Mouse (Mus musculus) limb, embryonic 12.5 days (tissue): ENCODE results near the gene Ccdc157. TPM values are rescaled to one million over a fixed set of nuclear protein-coding genes. Genes with fewer than 3 reads are reported as not detected.
"Not testable (repeated sequence)": the region's sequence is repeated elsewhere in the genome, so short reads cannot be mapped to it uniquely, and the experiment has no call there.

ENCODE experiments used
- ATAC-seq: fragments of 200-750 bp; cut with Nextera tagmentation; 2 replicates; pipeline ENCODE4 v1.8.0; 2017; ENCODE audit warnings: low read depth, moderate TSS enrichment; ENCODE audit not compliant: insufficient number of reproducible peaks, insufficient read depth, low FRiP score, low TSS enrichment
- H3K27ac ChIP-seq: fragments of 300-500 bp; sonication (generic); 2 replicates; pipeline ENCODE4 v1.5.1; 2016; ENCODE audit warnings: mild to moderate bottlenecking, moderate library complexity
- H3K27me3 ChIP-seq: fragments of 300-500 bp; sonication (generic); 2 replicates; pipeline ENCODE4 v1.6.1; 2016; ENCODE audit warnings: mild to moderate bottlenecking, moderate library complexity
- H3K36me3 ChIP-seq: fragments of 300-500 bp; sonication (generic); 2 replicates; pipeline ENCODE4 v1.6.1; 2016; ENCODE audit warnings: mild to moderate bottlenecking, moderate library complexity
- H3K4me1 ChIP-seq: fragments of 300-500 bp; sonication (generic); replicated peaks from 2 replicates; pipeline ENCODE4 v1.6.1; 2016
- H3K4me2 ChIP-seq: fragments of 300-500 bp; sonication (generic); 2 replicates; pipeline ENCODE4 v1.6.1; 2016; ENCODE audit warnings: mild to moderate bottlenecking, moderate library complexity
- H3K4me3 ChIP-seq: fragments of 300-500 bp; sonication (generic); replicated peaks from 2 replicates; pipeline ENCODE4 v1.5.1; 2016; ENCODE audit warnings: mild to moderate bottlenecking
- H3K9ac ChIP-seq: fragments of 300-500 bp; sonication (generic); replicated peaks from 2 replicates; pipeline ENCODE4 v1.6.1; 2016; ENCODE audit warnings: mild to moderate bottlenecking, moderate library complexity
- H3K9me3 ChIP-seq: fragments of 300-500 bp; sonication (generic); 2 replicates; pipeline ENCODE4 v1.6.1; 2016; ENCODE audit warnings: mild to moderate bottlenecking, moderate library complexity
- WGBS: fragments of 180-500 bp; shearing (Covaris S2); methylation state at CpG from one replicate; pipeline ENCODE4 v1.1.7; 2016; 5-methylcytosine and 5-hydroxymethylcytosine counted together
- polyA plus RNA-seq: library from polyadenylated mRNA; unstranded; fragments of >200 nt; fragmentation: Nextera tagmentation; extraction: Ambion mirVana; gene quantifications from 2 replicates; pipeline ENCODE4 v1.2.1, GENCODE M21; 2016

The Ccdc157 gene
- polyA plus RNA-seq, 1 experiment from 2014 or later: 9.4 TPM

DNA sequence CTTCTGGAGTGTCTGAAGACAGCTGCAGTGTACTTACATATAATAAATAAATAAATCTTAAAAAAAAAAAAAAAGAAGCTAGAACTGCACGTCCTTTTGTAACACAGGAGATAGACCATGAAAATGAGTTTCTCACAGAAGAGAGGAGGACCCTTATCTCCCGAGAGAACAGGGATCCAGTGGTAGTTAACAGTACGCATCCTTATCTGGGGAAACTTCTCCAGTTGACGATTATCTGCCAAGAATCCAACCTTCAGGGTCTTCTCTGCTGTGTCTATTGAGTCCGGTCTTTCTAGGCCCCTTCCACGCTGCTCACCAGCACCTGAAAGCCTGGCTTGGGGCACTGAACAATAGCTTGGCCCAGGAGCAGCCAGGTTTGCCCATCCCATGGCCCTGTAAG, 46.1 kb downstream of the Ccdc157 start:
- Histone ChIP-seq H3K9me3 (no peaks in the 10 kb centered on the region), H3K9ac (no peak overlapping the region)

DNA sequence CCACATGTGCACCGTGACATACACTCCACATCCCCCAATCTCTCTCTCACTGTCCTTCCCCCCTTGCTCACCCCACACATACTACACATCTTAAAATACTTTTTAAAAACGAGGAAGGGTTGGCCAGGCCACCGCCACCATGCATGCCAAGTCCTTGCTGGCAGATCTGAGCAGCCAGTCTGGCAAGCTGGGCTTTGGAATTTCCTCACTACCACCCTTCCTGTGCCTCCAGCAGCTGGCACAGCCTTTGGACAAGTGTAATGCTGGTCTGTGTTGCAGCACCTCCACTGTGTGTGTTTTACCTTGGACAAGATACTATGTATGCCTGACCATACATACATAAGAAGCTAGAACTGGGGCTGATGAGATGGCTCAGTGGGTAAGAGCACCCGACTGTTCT, 46.6 kb downstream of the Ccdc157 start:
- H3K36me3 ChIP-seq: peaks cover 21% of the 10 kb centered on the region; the same call in 1 of the 2 replicates
- no peak overlapping the region for H3K27ac ChIP-seq
- WGBS: 86% methylated on average over 4 of the region's 4 CpGs
- peaks cover 26% of the 10 kb centered on the region for H3K27me3 ChIP-seq
- H3K9ac ChIP-seq: no peak overlapping the region
- no peak for ATAC-seq
- H3K4me1 ChIP-seq: peaks cover 10% of the 10 kb centered on the region; the same call in 1 of the 2 replicates
- H3K4me3 ChIP-seq: no peak overlapping the region
- no peaks in the 10 kb centered on the region for H3K9me3 ChIP-seq
- H3K4me2 ChIP-seq: no peak overlapping the region

More for the DNA sequence above, 46.1 kb downstream of the Ccdc157 start:
- H3K27me3 ChIP-seq: peaks cover 30% of the 10 kb centered on the region
- H3K36me3 ChIP-seq: peaks cover 16% of the 10 kb centered on the region; the same call in 1 of the 2 replicates
- H3K4me1 ChIP-seq: peaks cover 10% of the 10 kb centered on the region; the same call in 1 of the 2 replicates
- 81% methylated on average over 6 of the region's 6 CpGs for WGBS
- no peak overlapping the region for H3K27ac ChIP-seq
- ATAC-seq: no peak
- H3K4me2 ChIP-seq: no peak overlapping the region
- no peak overlapping the region for H3K4me3 ChIP-seq

DNA sequence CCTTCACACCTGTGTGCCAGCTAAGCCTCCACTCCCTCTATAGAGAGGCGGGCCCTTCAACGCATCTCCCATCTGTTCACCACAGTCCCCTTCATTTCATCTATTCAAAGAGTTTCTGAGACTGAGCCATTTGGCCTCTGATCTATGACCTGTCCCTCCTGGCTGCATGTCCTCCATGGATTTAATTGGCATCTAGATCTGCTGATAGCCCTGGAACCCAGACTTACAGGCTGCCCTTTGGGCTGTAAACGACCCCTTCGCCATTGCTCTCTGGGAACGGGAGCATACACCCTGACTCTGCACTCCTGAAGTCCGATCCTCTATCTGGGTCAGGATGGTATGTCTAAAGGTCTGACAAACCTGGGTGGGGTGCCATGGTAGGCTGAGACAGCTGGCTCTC, 47.2 kb downstream of the Ccdc157 start:
- Histone ChIP-seq H3K4me2 (no peak overlapping the region), H3K9ac (no peak overlapping the region), H3K36me3 (peaks cover 23% of the 10 kb centered on the region; the same call in 1 of the 2 replicates), H3K9me3 (no peaks in the 10 kb centered on the region), H3K27me3 (peaks cover 19% of the 10 kb centered on the region), H3K27ac (no peak overlapping the region), H3K4me1 (peaks cover 7% of the 10 kb centered on the region; the same call in 1 of the 2 replicates), H3K4me3 (no peak overlapping the region)
- ATAC-seq: no peak
- 62% methylated on average over 6 of the region's 6 CpGs for WGBS

DNA sequence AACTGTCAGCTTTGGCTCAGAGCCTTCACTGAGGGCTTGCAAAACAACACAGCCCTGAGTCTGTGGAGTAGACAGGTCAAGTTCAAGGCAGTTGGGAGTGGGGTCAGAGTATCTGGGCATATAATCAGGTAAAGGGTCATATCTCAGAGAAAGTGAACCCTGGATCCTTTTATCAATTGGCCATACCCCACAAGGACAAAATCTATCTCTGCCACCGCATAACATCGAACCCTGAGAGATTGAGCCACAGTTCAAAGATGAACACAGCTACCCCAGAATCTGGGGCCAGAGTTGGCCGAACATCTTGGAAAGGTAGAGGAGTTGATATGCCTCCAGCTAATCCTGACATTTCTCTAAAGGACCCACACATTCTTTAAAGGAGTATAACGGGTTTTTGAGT, 48.1 kb downstream of the Ccdc157 start:
- ATAC-seq: no peak
- Histone ChIP-seq H3K9ac (no peak overlapping the region), H3K4me3 (no peak overlapping the region), H3K27me3 (peaks cover 11% of the 10 kb centered on the region), H3K4me1 (no peaks in the 10 kb centered on the region), H3K9me3 (no peaks in the 10 kb centered on the region), H3K4me2 (no peak overlapping the region), H3K27ac (no peak overlapping the region), H3K36me3 (peaks cover 23% of the 10 kb centered on the region; the same call in 1 of the 2 replicates)
- WGBS: 90% methylated on average over 4 of the region's 4 CpGs

DNA sequence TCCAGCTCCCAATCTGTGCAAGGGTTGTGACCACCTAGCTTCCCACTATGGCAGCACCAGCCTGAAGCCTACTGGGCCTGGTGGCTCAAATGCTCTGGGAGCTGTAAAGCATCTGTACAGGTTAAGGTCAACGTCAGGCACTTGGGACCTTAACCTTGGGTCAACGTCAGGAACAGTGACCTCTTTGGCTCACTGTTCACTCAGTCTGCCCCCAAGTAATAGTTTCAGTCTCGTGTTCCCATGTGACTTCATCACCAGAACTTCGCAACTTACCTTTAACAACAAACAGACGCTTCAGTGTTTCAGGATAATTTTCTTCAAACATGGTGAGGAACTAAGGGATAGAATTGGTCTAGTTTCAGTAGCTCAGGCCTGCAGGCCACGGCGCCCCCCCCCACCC, 51.4 kb downstream of the Ccdc157 start:
- H3K27me3 ChIP-seq: no peaks in the 10 kb centered on the region
- H3K4me3 ChIP-seq: no peak overlapping the region
- peaks cover 30% of the 10 kb centered on the region; the same call in 1 of the 2 replicates for H3K36me3 ChIP-seq
- no peaks in the 10 kb centered on the region for H3K9me3 ChIP-seq
- no peaks in the 10 kb centered on the region for H3K4me1 ChIP-seq
- 67% methylated on average over 7 of the region's 7 CpGs for WGBS
- ATAC-seq: no peak
- H3K27ac ChIP-seq: no peak overlapping the region
- no peak overlapping the region for H3K4me2 ChIP-seq
- no peak overlapping the region for H3K9ac ChIP-seq

GRCm38 (mm10) chr11:4107901-4108300, 52.2 kb downstream of the Ccdc157 start:
- ATAC-seq, H3K27ac ChIP-seq, H3K9me3 ChIP-seq, H3K4me1 ChIP-seq, H3K27me3 ChIP-seq, H3K4me2 ChIP-seq, H3K9ac ChIP-seq, H3K4me3 ChIP-seq: not testable (repeated sequence)
- peaks cover 30% of the 10 kb centered on the region; the same call in 1 of the 2 replicates for H3K36me3 ChIP-seq
- WGBS: 93% methylated on average over 6 of the region's 6 CpGs

GRCm38 (mm10) chr11:4105444-4105843, 54.6 kb downstream of the Ccdc157 start:
- no peak overlapping the region for H3K27ac ChIP-seq
- no peak for ATAC-seq
- H3K4me1 ChIP-seq: no peaks in the 10 kb centered on the region
- no peak overlapping the region for H3K4me3 ChIP-seq
- H3K4me2 ChIP-seq: no peak overlapping the region
- H3K36me3 ChIP-seq: peaks cover 22% of the 10 kb centered on the region; the same call in 1 of the 2 replicates
- H3K9ac ChIP-seq: no peak overlapping the region
- 32% methylated on average over 6 of the region's 6 CpGs for WGBS
- no peaks in the 10 kb centered on the region for H3K27me3 ChIP-seq
- H3K9me3 ChIP-seq: no peaks in the 10 kb centered on the region

DNA sequence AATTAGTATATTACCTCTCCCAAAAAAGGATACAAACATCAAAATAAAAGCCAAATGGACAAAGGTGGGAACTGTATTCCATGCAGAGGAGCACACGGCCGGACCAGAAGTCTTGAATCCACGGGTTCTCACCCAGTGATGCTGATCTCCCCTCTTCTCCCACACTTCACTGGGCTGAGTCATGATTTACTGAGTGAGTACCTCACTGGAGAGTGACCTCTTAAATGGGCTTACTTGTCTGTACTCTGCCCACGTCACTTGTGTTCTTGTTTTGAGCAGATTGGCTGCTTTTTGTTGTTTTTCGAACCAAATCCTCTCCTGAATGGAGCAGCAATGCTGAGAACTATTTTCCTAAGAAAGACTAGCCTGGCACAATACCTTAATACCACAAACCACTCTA, 55.1 kb downstream of the Ccdc157 start:
- Histone ChIP-seq H3K27ac (no peak overlapping the region), H3K4me2 (no peak overlapping the region), H3K9me3 (no peaks in the 10 kb centered on the region), H3K36me3 (peaks cover 18% of the 10 kb centered on the region; the same call in 1 of the 2 replicates), H3K4me3 (no peak overlapping the region), H3K4me1 (no peaks in the 10 kb centered on the region), H3K27me3 (no peaks in the 10 kb centered on the region), H3K9ac (no peak overlapping the region)
- 73% methylated on average over 5 of the region's 5 CpGs for WGBS
- no peak for ATAC-seq

DNA sequence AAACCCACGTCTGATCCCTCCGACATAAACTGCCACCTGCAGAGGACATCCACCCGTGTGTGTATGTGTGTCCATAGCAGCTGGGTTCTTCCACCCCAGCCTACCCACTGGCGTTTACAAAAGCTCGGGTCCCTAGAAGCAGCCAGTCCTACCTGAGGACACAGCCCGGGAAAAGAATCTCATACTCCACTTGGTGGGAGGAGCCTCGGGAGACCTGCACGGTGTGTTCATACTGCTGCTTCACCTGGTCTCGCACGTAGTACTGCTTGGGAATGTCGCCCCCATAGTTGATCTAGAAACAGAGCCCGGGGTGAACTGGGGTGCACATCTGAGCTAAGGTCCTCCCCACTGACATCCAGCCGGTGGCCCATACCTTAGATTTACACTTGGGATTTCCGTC, 56.6 kb downstream of the Ccdc157 start:
- no peaks in the 10 kb centered on the region for H3K9me3 ChIP-seq
- WGBS: 80% methylated on average over 14 of the region's 14 CpGs
- peaks cover 9% of the 10 kb centered on the region; the same call in 1 of the 2 replicates for H3K36me3 ChIP-seq
- ATAC-seq: no peak
- no peak overlapping the region for H3K4me2 ChIP-seq
- H3K9ac ChIP-seq: no peak overlapping the region
- no peak overlapping the region for H3K27ac ChIP-seq
- H3K4me3 ChIP-seq: no peak overlapping the region
- no peaks in the 10 kb centered on the region for H3K27me3 ChIP-seq
- H3K4me1 ChIP-seq: no peaks in the 10 kb centered on the region

GRCm38 (mm10) chr11:4101851-4102250, 58.2 kb downstream of the Ccdc157 start:
- H3K9ac ChIP-seq: no peak overlapping the region; the same call in 1 of the 2 replicates
- H3K36me3 ChIP-seq: 0 out of 2 replicates have a peak, but pooled peaks cover 5% of the 10 kb centered on the region
- no peaks in the 10 kb centered on the region for H3K9me3 ChIP-seq
- no peak overlapping the region for H3K4me3 ChIP-seq
- no peak for ATAC-seq
- H3K27ac ChIP-seq: no peak overlapping the region
- no peaks in the 10 kb centered on the region for H3K27me3 ChIP-seq
- WGBS: 79% methylated on average over 5 of the region's 5 CpGs
- H3K4me1 ChIP-seq: peaks cover 5% of the 10 kb centered on the region
- H3K4me2 ChIP-seq: no peak overlapping the region

DNA sequence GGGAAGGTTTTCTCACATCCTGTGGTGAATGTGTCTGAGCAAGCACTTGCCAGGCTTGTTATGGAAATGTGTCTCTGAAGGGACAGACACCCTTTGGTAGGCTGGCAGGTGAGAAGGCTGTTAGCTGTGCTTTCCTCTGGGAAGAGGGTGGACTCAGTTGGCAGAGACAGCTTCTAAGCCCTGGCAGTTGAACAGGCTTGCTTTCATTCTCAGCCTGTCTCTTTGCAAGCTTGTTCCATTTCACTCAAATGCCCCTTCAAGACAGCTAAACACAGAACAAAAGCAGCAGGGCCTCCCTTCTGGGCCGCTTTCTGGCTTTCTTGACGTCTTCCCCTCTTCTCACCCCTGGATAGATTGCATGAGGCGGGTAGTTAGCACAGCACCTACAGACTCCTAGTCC, 60.6 kb downstream of the Ccdc157 start:
- WGBS: 60% methylated on average over 3 of the region's 3 CpGs
- no peak overlapping the region for H3K9ac ChIP-seq
- peaks cover 19% of the 10 kb centered on the region for H3K4me1 ChIP-seq
- no peaks in the 10 kb centered on the region for H3K9me3 ChIP-seq
- H3K27me3 ChIP-seq: no peaks in the 10 kb centered on the region
- no peak overlapping the region for H3K4me2 ChIP-seq
- ATAC-seq: no peak
- no peak overlapping the region for H3K4me3 ChIP-seq
- H3K36me3 ChIP-seq: no peaks in the 10 kb centered on the region
- H3K27ac ChIP-seq: no peak overlapping the region

DNA sequence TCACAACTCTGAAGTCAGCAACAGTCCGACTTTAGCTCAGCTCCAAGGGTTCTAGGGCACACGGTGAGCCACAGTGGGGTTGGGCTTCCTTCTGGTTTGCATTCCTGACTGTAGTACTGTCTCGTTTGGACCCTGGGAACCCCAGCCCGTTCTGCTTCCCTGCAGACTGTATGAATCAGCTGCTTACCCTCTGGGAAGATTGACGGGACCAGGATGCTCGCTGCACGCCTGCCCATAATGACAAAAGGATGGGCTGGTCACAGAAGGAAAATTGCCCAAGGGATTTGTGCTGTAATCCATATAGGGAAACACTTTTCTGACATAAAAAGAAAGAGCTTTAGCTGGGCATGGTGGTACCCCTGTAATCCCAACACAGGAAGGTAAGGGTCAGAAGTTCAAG, 61.3 kb downstream of the Ccdc157 start:
- ATAC-seq: no peak
- H3K9me3 ChIP-seq: no peaks in the 10 kb centered on the region
- no peak overlapping the region for H3K4me2 ChIP-seq

More for the DNA sequence above, 61.3 kb downstream of the Ccdc157 start:
- Histone ChIP-seq H3K9ac (no peak overlapping the region), H3K4me1 (peaks cover 22% of the 10 kb centered on the region), H3K36me3 (no peaks in the 10 kb centered on the region), H3K4me3 (no peak overlapping the region), H3K27ac (no peak overlapping the region), H3K27me3 (no peaks in the 10 kb centered on the region)
- WGBS: 77% methylated on average over 7 of the region's 7 CpGs
